10 mouse cellular contexts compared by ENCODE assay signal in the genomic region with DNA sequence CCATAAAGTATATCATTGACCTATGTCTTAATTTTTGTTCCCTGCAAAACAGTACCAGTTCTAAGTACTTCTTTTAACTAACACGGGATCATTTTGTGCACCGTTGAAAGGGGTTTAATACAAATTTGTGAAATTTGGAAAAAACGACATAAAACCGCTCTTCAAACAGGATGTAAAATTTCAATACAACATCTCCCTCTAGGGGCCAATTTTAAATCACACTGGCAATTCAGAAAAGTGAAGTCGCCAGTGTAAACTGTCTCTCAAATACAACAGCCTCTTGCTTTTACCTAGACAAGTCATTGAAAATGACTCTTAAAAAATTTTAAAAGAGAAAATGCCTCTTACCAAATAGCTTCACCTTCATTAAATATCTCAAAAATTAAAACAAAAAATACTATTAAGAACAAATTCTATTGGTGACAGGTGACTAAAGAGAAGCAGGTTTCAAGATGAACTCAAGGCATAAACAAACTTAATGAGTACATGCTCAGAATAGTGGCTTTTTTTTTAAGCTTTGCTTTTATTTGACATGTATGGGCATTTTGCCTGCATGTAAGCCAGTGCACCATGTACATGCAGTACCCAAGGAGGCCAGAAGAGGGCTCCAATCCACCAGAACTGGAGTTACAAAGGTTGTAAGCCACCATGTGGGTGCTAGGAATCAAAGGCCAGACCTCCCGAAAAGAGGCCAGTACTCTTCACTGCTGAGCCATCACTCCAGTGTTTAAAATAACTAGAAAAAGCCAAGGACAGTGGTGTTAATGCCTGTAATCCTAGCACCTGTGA. TPM values are rescaled to one million over a fixed set of nuclear protein-coding genes. Genes with fewer than 3 reads are reported as not detected.
DNase-seq lines count a peak whose midpoint lies in the region; ATAC-seq and TF ChIP-seq lines count a peak whose summit lies in the region.
"Had no signal": no experiment of that assay in that cellular context is flagged by ENCODE, and none has a peak within 500 bp of the region (broad histone marks: within the 10 kb centered on the region; RNA-seq: fewer than 3 reads in every experiment).

No protein-coding gene starts in this region.

- H3K4me1 ChIP-seq in hindbrain, postnatal 0 days (ENCODE audit: insufficient read depth, low read length), result 0 out of 2 replicates have a peak, but pooled peaks cover 4% of the 10 kb centered on the region
- H3K4me1 ChIP-seq in hindbrain, embryonic 13.5 days (replicated peaks), result peaks cover 22% of the 10 kb centered on the region

- H3K27ac ChIP-seq in hindbrain, postnatal 0 days, result no peak overlapping the region
- no peak overlapping the region for H3K27ac ChIP-seq in hindbrain, embryonic 13.5 days
- H3K27ac ChIP-seq: embryonic facial prominence, embryonic 13.5 days had no signal

- no peaks in the 10 kb centered on the region for H3K27me3 ChIP-seq in hindbrain, postnatal 0 days (ENCODE audit: insufficient read depth, low read length)
- H3K27me3 ChIP-seq in hindbrain, embryonic 13.5 days, result no peaks in the 10 kb centered on the region
- no peaks in the 10 kb centered on the region for H3K27me3 ChIP-seq in Patski
- H3K27me3 ChIP-seq: embryonic facial prominence, embryonic 13.5 days; limb, embryonic 12.5 days had no signal

- CTCF ChIA-PET in Patski (lab: Charles Lee), result interaction anchor here (0.8 to 9.1 kb wide), 7 partner anchors 39 to 230 kb away, joined by 3 to 153 read pairs (median 7); no protein-coding TSS in a partner anchor

- peak; percentile 86 for DNase-seq in hindbrain, postnatal 0 days (ENCODE audit: low spot score)
- peak; percentile 82 for DNase-seq in CD4-positive helper T cell, adult 2 months (ENCODE audit: low read depth, low spot score)
- DNase-seq in Patski (ENCODE audit: low read depth, low spot score), result no peak
- peak; percentile 56 for DNase-seq in kidney, postnatal 14 days
- peak; percentile 64 to 80 for DNase-seq in spleen, postnatal 4 days (ENCODE audit: low spot score in 2 of 2)
- DNase-seq in Muller cell, postnatal 12 days (ENCODE audit: inconsistent ontology term), result no peak
- DNase-seq in gastrocnemius, postnatal 10 days, result no peak

- no peak overlapping the region for H3K4me2 ChIP-seq in hindbrain, postnatal 0 days (ENCODE audit: low read depth, low read length)
- no peak overlapping the region for H3K4me2 ChIP-seq in hindbrain, embryonic 13.5 days
- H3K4me2 ChIP-seq: embryonic facial prominence, embryonic 13.5 days; limb, embryonic 12.5 days had no signal

- in situ Hi-C loops in Patski (cut with MboI; ENCODE audit: low pct_unique_long_range_greater_than_20kb), result loop anchor here (25.0 kb wide), 1 partner anchor 336 kb away; a partner anchor contains a TSS

- WGBS in hindbrain, postnatal 0 days, result 33% methylated on average over 6 of the region's 6 CpGs
- 44% methylated on average over 6 of the region's 6 CpGs for WGBS in hindbrain, embryonic 13.5 days

- POLR2A ChIA-PET in Patski (lab: Charles Lee), result no interaction called here

- H3K36me3 ChIP-seq in hindbrain, postnatal 0 days (ENCODE audit: insufficient read depth, low read length), result no peaks in the 10 kb centered on the region
- H3K36me3 ChIP-seq in hindbrain, embryonic 13.5 days, result no peaks in the 10 kb centered on the region
- H3K36me3 ChIP-seq: embryonic facial prominence, embryonic 13.5 days had no signal

- H3K9me3 ChIP-seq in hindbrain, postnatal 0 days (ENCODE audit: low read length), result no peaks in the 10 kb centered on the region
- H3K9me3 ChIP-seq in hindbrain, embryonic 13.5 days, result no peaks in the 10 kb centered on the region

- TF ChIP-seq CTCF in hindbrain, postnatal 0 days (IDR thresholded peaks at IDR 0.05; ENCODE audit: low read depth), result peak; percentile 63
- TF ChIP-seq CTCF in Patski (IDR thresholded peaks at IDR 0.05), result peak; percentile 67

- H3K4me3 ChIP-seq in hindbrain, postnatal 0 days (ENCODE audit: low read length), result no peak overlapping the region
- H3K4me3 ChIP-seq in hindbrain, embryonic 13.5 days, result no peak overlapping the region
- H3K4me3 ChIP-seq: embryonic facial prominence, embryonic 13.5 days; limb, embryonic 12.5 days had no signal

- no peak for ATAC-seq in hindbrain, postnatal 0 days
- no peak for ATAC-seq in hindbrain, embryonic 13.5 days (ENCODE audit: low FRiP score)
- no peak for ATAC-seq in Patski

- no peak overlapping the region for H3K9ac ChIP-seq in hindbrain, postnatal 0 days (replicated peaks; ENCODE audit: low read length)
- no peak overlapping the region for H3K9ac ChIP-seq in hindbrain, embryonic 13.5 days
- H3K9ac ChIP-seq: embryonic facial prominence, embryonic 13.5 days; limb, embryonic 12.5 days had no signal

RNA-seq across cellular contexts. Expression of a gene that starts 43.2 kb away (rescaled TPM):
- 85.4 and 88.5 TPM in 2 replicates for total RNA-seq in hindbrain, postnatal 0 days (2014; rRNA removed)
- polyA plus RNA-seq in hindbrain, postnatal 0 days (2015; fragmentation: Nextera tagmentation; extraction: Ambion mirVana), result 49.4 and 53.2 TPM in 2 replicates
- 62.4 and 65.9 TPM in 2 replicates for polyA plus RNA-seq in hindbrain, embryonic 13.5 days (2015; fragmentation: Nextera tagmentation; extraction: Ambion mirVana)
- polyA plus RNA-seq in Patski (2021), result 98.0 TPM
- total RNA-seq in gastrocnemius, postnatal 10 days (2021), result 10 to 100 TPM; 23.5 to 31.8 TPM

Comparison
In these comparisons a context has a peak if more than half of its experiments do, and no peak if none do; other contexts are left out.
1. DNase-seq: peak in hindbrain, postnatal 0 days (single experiment), CD4-positive helper T cell, adult 2 months (single experiment), kidney, postnatal 14 days (single experiment) and spleen, postnatal 4 days (2 of 2); none in Patski (single experiment), Muller cell, postnatal 12 days (single experiment) and gastrocnemius, postnatal 10 days (single experiment).